Mouse (Mus musculus): ENCODE data around the gene Polr2j. TPM values are rescaled to one million over a fixed set of nuclear protein-coding genes. Genes with fewer than 3 reads are reported as not detected.

The Polr2j gene
- polyA plus RNA-seq (2017; shearing (Covaris generic)): 57.9 TPM

GRCm38 (mm10) chr5:136115891-136116783 lies at the start of gene Polr2j:
Gene Polr2j (plus strand): TSS chr5:136116631.

GRCm38 (mm10) chr5:136083669-136084107 lies 32.7 kb upstream of the Polr2j start, which contains the start of gene Rasa4:
Gene Rasa4 (plus strand): TSS chr5:136083916.

GRCm38 (mm10) chr5:136135571-136136291 lies 19.3 kb downstream of the Polr2j start, which contains the start of the genes Lrwd1 and Alkbh4:
Gene Lrwd1 (minus strand): TSS chr5:136136074.
Gene Alkbh4 (plus strand): TSS chr5:136136146.

GRCm38 (mm10) chr5:136170512-136171362 lies 54.3 kb downstream of the Polr2j start, which contains the start of gene Orai2:
Gene Orai2 (minus strand): TSS chr5:136170713.

Other genes with a start within 250 kb of the Polr2j start
- gene Hspb1, start 228.7 kb upstream of the Polr2j start, polyA plus RNA-seq (2017; shearing (Covaris generic)): 2.7 TPM
- gene Ywhag, start 182.0 kb upstream of the Polr2j start, polyA plus RNA-seq (2017; shearing (Covaris generic)): 51.7 TPM
- 0.52 TPM for gene Ssc4d, start 142.1 kb upstream of the Polr2j start, polyA plus RNA-seq (2017; shearing (Covaris generic))
- not detected for gene Zp3, start 136.5 kb upstream of the Polr2j start, polyA plus RNA-seq (2017; shearing (Covaris generic))
- gene Dtx2, start 121.8 kb upstream of the Polr2j start, polyA plus RNA-seq (2017; shearing (Covaris generic)): 32.1 TPM
- gene Upk3b, start 78.1 kb upstream of the Polr2j start, polyA plus RNA-seq (2017; shearing (Covaris generic)): not detected
- not detected for gene Upk3bl, start 62.1 kb upstream of the Polr2j start, polyA plus RNA-seq (2017; shearing (Covaris generic))
- 4.4 TPM for gene Rasa4, start 32.7 kb upstream of the Polr2j start, polyA plus RNA-seq (2017; shearing (Covaris generic))
- gene Lrwd1, start 19.4 kb downstream of the Polr2j start, polyA plus RNA-seq (2017; shearing (Covaris generic)): 38.3 TPM
- 47.3 TPM for gene Alkbh4, start 19.5 kb downstream of the Polr2j start, polyA plus RNA-seq (2017; shearing (Covaris generic))
- 98.4 TPM for gene Orai2, start 54.1 kb downstream of the Polr2j start, polyA plus RNA-seq (2017; shearing (Covaris generic))
- gene Prkrip1, start 82.3 kb downstream of the Polr2j start, polyA plus RNA-seq (2017; shearing (Covaris generic)): 39.0 TPM
- not detected for gene Sh2b2, start 129.9 kb downstream of the Polr2j start, polyA plus RNA-seq (2017; shearing (Covaris generic))